Mouse (Mus musculus): Measurements from ENCODE around the gene 1700092M07Rik. TPM values are rescaled to one million over a fixed set of nuclear protein-coding genes. Genes with fewer than 3 reads are reported as not detected.

1700092M07Rik gene
- polyA plus RNA-seq, 1 experiment from 2014 or later, result 0.82 TPM

GRCm38 (mm10) chr19:8703571-8703970, 36.9 kb upstream of the 1700092M07Rik start:
- no peak overlapping the region for H3K4me2 ChIP-seq (replicated peaks; ENCODE audit: low read depth, low read length)
- no peaks in the 10 kb centered on the region for H3K27me3 ChIP-seq (replicated peaks; ENCODE audit: insufficient read depth, low read length)
- no peak overlapping the region for H3K4me3 ChIP-seq (ENCODE audit: low read depth, low read length)
- H3K9me3 ChIP-seq (ENCODE audit: low read length), result no peaks in the 10 kb centered on the region
- H3K27ac ChIP-seq (ENCODE audit: low read length), result no peak overlapping the region
- 76% methylated on average over 3 of the region's 4 CpGs for WGBS
- DNase-seq (ENCODE audit: low spot score) (no peak), ATAC-seq (no peak)
- H3K4me1 ChIP-seq (ENCODE audit: insufficient read depth, low read depth, low read length), result no peaks in the 10 kb centered on the region
- H3K36me3 ChIP-seq (ENCODE audit: insufficient read depth, low read length), result peaks cover 12% of the 10 kb centered on the region
- H3K9ac ChIP-seq (replicated peaks; ENCODE audit: low read depth), result no peak overlapping the region
- no peak for TF ChIP-seq CTCF (IDR thresholded peaks at IDR 0.05)
- no peak for TF ChIP-seq EP300 (IDR thresholded peaks at IDR 0.05)

GRCm38 (mm10) chr19:8705026-8705708, 35.4 kb upstream of the 1700092M07Rik start:
- H3K4me1 ChIP-seq (ENCODE audit: insufficient read depth, low read depth, low read length), result 0 out of 2 replicates have a peak, but pooled peaks cover 6% of the 10 kb centered on the region
- no peak overlapping the region for H3K9ac ChIP-seq (replicated peaks; ENCODE audit: low read depth)
- no peak overlapping the region for H3K4me3 ChIP-seq (ENCODE audit: low read depth, low read length)
- no peak for TF ChIP-seq CTCF (IDR thresholded peaks at IDR 0.05)
- TF ChIP-seq EP300 (IDR thresholded peaks at IDR 0.05), result no peak
- no peak overlapping the region for H3K27ac ChIP-seq (ENCODE audit: low read length)
- 68% methylated on average over 6 of the region's 6 CpGs for WGBS
- no peaks in the 10 kb centered on the region for H3K9me3 ChIP-seq (ENCODE audit: low read length)
- ATAC-seq (no peak), DNase-seq (ENCODE audit: low spot score) (no peak)
- peaks cover 26% of the 10 kb centered on the region for H3K36me3 ChIP-seq (ENCODE audit: insufficient read depth, low read length)
- H3K4me2 ChIP-seq (replicated peaks; ENCODE audit: low read depth, low read length), result no peak overlapping the region
- H3K27me3 ChIP-seq (replicated peaks; ENCODE audit: insufficient read depth, low read length), result no peaks in the 10 kb centered on the region

- H3K4me3 ChIP-seq (ENCODE audit: low read depth, low read length), result no peak overlapping the region
- ATAC-seq (no peak), DNase-seq (ENCODE audit: low spot score) (no peak)
- no peak overlapping the region for H3K27ac ChIP-seq (ENCODE audit: low read length)
- TF ChIP-seq CTCF (IDR thresholded peaks at IDR 0.05), result no peak
- TF ChIP-seq EP300 (IDR thresholded peaks at IDR 0.05), result no peak
- H3K9ac ChIP-seq (replicated peaks; ENCODE audit: low read depth), result no peak overlapping the region
- H3K4me2 ChIP-seq (replicated peaks; ENCODE audit: low read depth, low read length), result no peak overlapping the region
- peaks cover 14% of the 10 kb centered on the region; the same call in 1 of the 2 replicates for H3K4me1 ChIP-seq (ENCODE audit: insufficient read depth, low read depth, low read length)
- no peaks in the 10 kb centered on the region for H3K27me3 ChIP-seq (replicated peaks; ENCODE audit: insufficient read depth, low read length)
- H3K9me3 ChIP-seq (ENCODE audit: low read length), result no peaks in the 10 kb centered on the region
- peaks cover 27% of the 10 kb centered on the region for H3K36me3 ChIP-seq (ENCODE audit: insufficient read depth, low read length)
- WGBS, result 67% methylated on average over 7 of the region's 7 CpGs
Observed at GRCm38 (mm10) chr19:8706132-8706667, 34.3 kb upstream of the 1700092M07Rik start.

- Histone ChIP-seq H3K4me2 (replicated peaks; ENCODE audit: low read depth, low read length) (no peak overlapping the region), H3K4me1 (ENCODE audit: insufficient read depth, low read depth, low read length) (peaks cover 19% of the 10 kb centered on the region; the same call in 1 of the 2 replicates), H3K9me3 (ENCODE audit: low read length) (no peaks in the 10 kb centered on the region), H3K27ac (ENCODE audit: low read length) (no peak overlapping the region), H3K27me3 (replicated peaks; ENCODE audit: insufficient read depth, low read length) (no peaks in the 10 kb centered on the region), H3K36me3 (ENCODE audit: insufficient read depth, low read length) (peaks cover 32% of the 10 kb centered on the region), H3K4me3 (ENCODE audit: low read depth, low read length) (no peak overlapping the region), H3K9ac (replicated peaks; ENCODE audit: low read depth) (no peak overlapping the region)
- TF ChIP-seq EP300 (IDR thresholded peaks at IDR 0.05), result no peak
- TF ChIP-seq CTCF (IDR thresholded peaks at IDR 0.05), result no peak
- whole genome bisulfite sequencing, result 90% methylated on average over 7 of the region's 7 CpGs
- DNase-seq (ENCODE audit: low spot score) (no peak), ATAC-seq (no peak)
Observed at GRCm38 (mm10) chr19:8706930-8707329, 33.6 kb upstream of the 1700092M07Rik start.

GRCm38 (mm10) chr19:8708954-8709353, 31.6 kb upstream of the 1700092M07Rik start:
- no peak for TF ChIP-seq CTCF (IDR thresholded peaks at IDR 0.05)
- TF ChIP-seq EP300 (IDR thresholded peaks at IDR 0.05), result no peak
- no peaks in the 10 kb centered on the region for H3K27me3 ChIP-seq (replicated peaks; ENCODE audit: insufficient read depth, low read length)
- ATAC-seq, result no peak

GRCm38 (mm10) chr19:8710057-8710456, 30.5 kb upstream of the 1700092M07Rik start:
- H3K4me2 ChIP-seq (replicated peaks; ENCODE audit: low read depth, low read length), result no peak overlapping the region; the same call in 1 of the 2 replicates
- peaks cover 32% of the 10 kb centered on the region for H3K36me3 ChIP-seq (ENCODE audit: insufficient read depth, low read length)
- H3K4me1 ChIP-seq (ENCODE audit: insufficient read depth, low read depth, low read length), result peaks cover 21% of the 10 kb centered on the region; the same call in 1 of the 2 replicates
- H3K27me3 ChIP-seq (replicated peaks; ENCODE audit: insufficient read depth, low read length), result no peaks in the 10 kb centered on the region
- peak; percentile 78 for DNase-seq (ENCODE audit: low spot score)
- H3K4me3 ChIP-seq (ENCODE audit: low read depth, low read length), result no peak overlapping the region
- no peak for ATAC-seq
- 69% methylated on average over 2 of the region's 2 CpGs for WGBS
- TF ChIP-seq EP300 (IDR thresholded peaks at IDR 0.05) (no peak), CTCF (IDR thresholded peaks at IDR 0.05) (no peak)
- no peaks in the 10 kb centered on the region for H3K9me3 ChIP-seq (ENCODE audit: low read length)
- peak overlapping the region; percentile 48 for H3K27ac ChIP-seq (ENCODE audit: low read length)
- H3K9ac ChIP-seq (replicated peaks; ENCODE audit: low read depth), result no peak overlapping the region; the same call in 1 of the 2 replicates

More at GRCm38 (mm10) chr19:8708954-8709353, 31.6 kb upstream of the 1700092M07Rik start:
- Histone ChIP-seq H3K9me3 (ENCODE audit: low read length) (no peaks in the 10 kb centered on the region), H3K36me3 (ENCODE audit: insufficient read depth, low read length) (peaks cover 32% of the 10 kb centered on the region), H3K4me1 (ENCODE audit: insufficient read depth, low read depth, low read length) (peaks cover 21% of the 10 kb centered on the region; the same call in 1 of the 2 replicates), H3K9ac (replicated peaks; ENCODE audit: low read depth) (no peak overlapping the region), H3K27ac (ENCODE audit: low read length) (no peak overlapping the region), H3K4me2 (replicated peaks; ENCODE audit: low read depth, low read length) (no peak overlapping the region), H3K4me3 (ENCODE audit: low read depth, low read length) (no peak overlapping the region)
- no peak for DNase-seq (ENCODE audit: low spot score)
- WGBS, result 85% methylated on average over 8 of the region's 8 CpGs
